Mouse (Mus musculus) stomach, postnatal 0 days (tissue): ENCODE measurements at regions not wholly inside any gene's neighbourhood (a gene's known extent, or its start where the extent isn't known, plus 50 kb on each side); places are given as distances from the start of the nearest gene placed in this dataset.

Experiments
- ATAC-seq: fragments of 200-750 bp; cut with Nextera tagmentation; 2 replicates; pipeline ENCODE4 v1.8.0; 2017; ENCODE audit not compliant: low FRiP score, low TSS enrichment
- DNase-seq: peaks from one replicate; pipeline ENCODE4 v3.0.0-alpha.2; 2016; ENCODE audit warnings: low spot score
- H3K27ac ChIP-seq: fragments of 300-500 bp; sonication (generic); replicated peaks from 2 replicates; pipeline ENCODE4 v1.5.1; 2014; ENCODE audit warnings: mild to moderate bottlenecking, control low read depth
- H3K27me3 ChIP-seq: fragments of 300-500 bp; sonication (generic); 2 replicates; pipeline ENCODE4 v1.6.1; 2014; ENCODE audit warnings: low read length; ENCODE audit not compliant: control insufficient read depth, insufficient read depth
- H3K36me3 ChIP-seq: fragments of 300-500 bp; sonication (generic); 2 replicates; pipeline ENCODE4 v1.6.1; 2014; ENCODE audit warnings: low read length, mixed read lengths; ENCODE audit not compliant: control insufficient read depth, insufficient read depth
- H3K4me1 ChIP-seq: fragments of 300-500 bp; sonication (generic); replicated peaks from 2 replicates; pipeline ENCODE4 v1.6.1; 2014; ENCODE audit warnings: antibody characterized with exemption; ENCODE audit not compliant: control insufficient read depth, insufficient read depth
- H3K4me2 ChIP-seq: fragments of 300-500 bp; sonication (generic); replicated peaks from 2 replicates; pipeline ENCODE4 v1.6.1; 2014; ENCODE audit warnings: low read depth, mild to moderate bottlenecking, control low read depth, moderate library complexity
- H3K4me3 ChIP-seq: fragments of 300-500 bp; sonication (generic); 2 replicates; pipeline ENCODE4 v1.5.1; 2014; ENCODE audit warnings: low read depth, low read length, control low read depth
- H3K9ac ChIP-seq: fragments of 300-500 bp; sonication (generic); 2 replicates; pipeline ENCODE4 v1.6.1; 2014; ENCODE audit warnings: mild to moderate bottlenecking, low read length, control low read depth, mixed read lengths
- H3K9me3 ChIP-seq: fragments of 300-500 bp; sonication (generic); 2 replicates; pipeline ENCODE4 v1.6.1; 2016; ENCODE audit warnings: low read length; ENCODE audit not compliant: control insufficient read depth
- CTCF ChIP-seq: IDR thresholded peaks from 2 replicates; pipeline ENCODE4 v1.5.1; 2016; ENCODE audit warnings: antibody characterized with exemption, low read depth, mild to moderate bottlenecking, moderate library complexity
- EP300 ChIP-seq: optimal IDR thresholded peaks from 2 replicates; pipeline ENCODE3; 2016; ENCODE audit warnings: antibody characterized with exemption
- WGBS: fragments of 180-500 bp; shearing (Covaris S2); extraction: QIAGEN DNeasy Blood & Tissue Kit; methylation state at CpG from one replicate; pipeline ENCODE4 v1.1.7; 2014; 5-methylcytosine and 5-hydroxymethylcytosine counted together

DNA sequence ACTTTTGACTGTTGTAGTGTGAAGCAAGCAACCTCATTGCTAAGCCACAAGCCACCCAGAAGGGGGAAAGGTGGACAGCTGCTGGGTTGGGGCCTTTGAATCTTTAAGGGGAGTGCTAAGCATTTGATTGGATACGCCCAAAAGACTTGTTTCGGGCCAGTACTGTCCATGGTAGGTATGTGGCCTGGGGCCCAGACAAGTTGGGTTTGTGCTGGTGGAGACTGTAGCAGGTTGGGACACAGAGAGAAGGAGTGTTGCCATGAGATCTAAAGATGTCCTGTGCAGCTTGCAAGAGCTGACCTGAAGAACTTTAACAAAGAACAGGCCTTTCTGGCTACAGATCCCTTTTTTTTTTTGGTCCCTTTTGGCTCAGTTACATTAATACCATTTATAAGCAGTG lies 176.9 kb downstream of the 1190002N15Rik start:
- H3K9me3 ChIP-seq: no peaks in the 10 kb centered on the region
- H3K36me3 ChIP-seq: no peaks in the 10 kb centered on the region
- TF ChIP-seq EP300 (no peak), CTCF (no peak)
- no peak overlapping the region for H3K9ac ChIP-seq
- no peaks in the 10 kb centered on the region for H3K27me3 ChIP-seq
- H3K4me3 ChIP-seq: no peak overlapping the region
- WGBS: 65% methylated on average over 2 of the region's 2 CpGs
- no peak overlapping the region for H3K27ac ChIP-seq
- H3K4me1 ChIP-seq: no peaks in the 10 kb centered on the region
- DNase-seq: no peak
- H3K4me2 ChIP-seq: no peak overlapping the region
- no peak for ATAC-seq

DNA sequence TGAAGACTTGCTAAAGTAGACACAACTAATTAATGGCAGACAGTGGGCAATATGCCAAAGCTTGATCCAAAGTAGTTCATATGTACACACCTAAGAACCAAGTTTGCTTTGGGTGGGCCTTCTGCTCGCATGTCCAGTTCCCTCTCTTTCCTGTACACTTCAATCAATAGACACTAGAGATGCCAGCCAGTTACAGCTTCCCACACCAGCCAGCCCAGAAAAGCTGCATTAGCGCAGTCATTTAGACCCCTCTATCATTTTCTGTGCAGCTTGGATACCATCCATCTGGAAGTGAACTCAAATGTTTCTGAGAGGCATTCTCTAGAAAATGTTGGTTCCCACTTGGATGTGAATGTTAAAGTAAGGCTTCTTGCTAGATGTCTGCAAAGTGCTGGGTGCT lies 179.7 kb downstream of the 1190002N15Rik start:
- 52% methylated on average over 2 of the region's 2 CpGs for WGBS
- TF ChIP-seq EP300: no peak

DNA sequence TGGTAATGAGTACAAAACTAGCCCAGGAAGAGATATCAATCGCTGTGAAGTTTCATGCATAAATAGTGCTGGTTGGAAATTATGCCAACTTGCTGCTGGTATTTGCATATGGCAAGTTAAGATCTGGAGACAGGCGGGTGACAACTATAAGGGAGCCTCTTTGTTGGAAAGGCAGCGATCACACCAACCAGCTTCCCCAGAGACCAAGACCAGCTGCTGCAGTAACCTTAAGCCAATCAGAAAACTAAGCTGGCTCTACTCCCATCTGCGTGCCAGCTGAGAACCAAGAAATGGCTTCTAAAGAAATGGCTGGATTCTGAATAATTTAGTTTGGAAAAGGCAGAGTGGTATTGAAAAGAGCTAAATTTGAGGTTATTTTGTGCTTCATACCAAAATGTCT lies 195.9 kb downstream of the 1190002N15Rik start:
- Histone ChIP-seq H3K4me3 (no peak overlapping the region), H3K9me3 (no peaks in the 10 kb centered on the region), H3K4me1 (no peaks in the 10 kb centered on the region), H3K4me2 (no peak overlapping the region), H3K36me3 (no peaks in the 10 kb centered on the region), H3K9ac (no peak overlapping the region), H3K27ac (no peak overlapping the region), H3K27me3 (no peaks in the 10 kb centered on the region)
- DNase-seq (no peak), ATAC-seq (no peak)
- 87% methylated on average over 4 of the region's 4 CpGs for WGBS
- TF ChIP-seq CTCF: no peak

More for the DNA sequence above, 179.7 kb downstream of the 1190002N15Rik start:
- H3K36me3 ChIP-seq: no peaks in the 10 kb centered on the region
- no peaks in the 10 kb centered on the region for H3K9me3 ChIP-seq
- DNase-seq (no peak), ATAC-seq (no peak)
- no peak overlapping the region for H3K27ac ChIP-seq
- H3K27me3 ChIP-seq: no peaks in the 10 kb centered on the region
- no peak overlapping the region for H3K4me2 ChIP-seq
- H3K4me1 ChIP-seq: no peaks in the 10 kb centered on the region
- H3K9ac ChIP-seq: no peak overlapping the region
- no peak overlapping the region for H3K4me3 ChIP-seq

DNA sequence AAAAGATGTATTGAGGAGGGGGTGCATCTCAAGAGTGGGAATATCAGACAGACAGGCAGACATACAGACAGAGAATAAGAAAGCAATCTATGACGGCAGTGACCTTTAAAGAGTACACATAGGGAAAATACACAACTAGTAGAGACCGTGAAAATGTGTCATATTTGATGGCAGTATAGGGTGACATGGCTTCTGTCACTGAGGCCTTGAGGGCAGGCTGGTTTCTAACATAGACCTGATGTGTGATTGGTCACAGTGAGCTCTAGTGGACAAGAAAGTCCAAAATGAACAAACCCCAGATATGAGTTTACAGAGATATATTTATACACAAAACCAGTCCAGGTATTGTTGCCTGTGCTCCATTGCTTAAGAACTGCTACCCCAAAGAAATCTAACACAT lies 196.3 kb downstream of the 1190002N15Rik start:
- DNase-seq (no peak), ATAC-seq (no peak)
- Histone ChIP-seq H3K4me1 (no peaks in the 10 kb centered on the region), H3K4me2 (no peak overlapping the region), H3K9me3 (no peaks in the 10 kb centered on the region), H3K27ac (no peak overlapping the region), H3K4me3 (no peak overlapping the region), H3K36me3 (no peaks in the 10 kb centered on the region), H3K9ac (no peak overlapping the region), H3K27me3 (no peaks in the 10 kb centered on the region)
- TF ChIP-seq CTCF (no peak), EP300 (no peak)
- WGBS: 87% methylated on average over 2 of the region's 2 CpGs

DNA sequence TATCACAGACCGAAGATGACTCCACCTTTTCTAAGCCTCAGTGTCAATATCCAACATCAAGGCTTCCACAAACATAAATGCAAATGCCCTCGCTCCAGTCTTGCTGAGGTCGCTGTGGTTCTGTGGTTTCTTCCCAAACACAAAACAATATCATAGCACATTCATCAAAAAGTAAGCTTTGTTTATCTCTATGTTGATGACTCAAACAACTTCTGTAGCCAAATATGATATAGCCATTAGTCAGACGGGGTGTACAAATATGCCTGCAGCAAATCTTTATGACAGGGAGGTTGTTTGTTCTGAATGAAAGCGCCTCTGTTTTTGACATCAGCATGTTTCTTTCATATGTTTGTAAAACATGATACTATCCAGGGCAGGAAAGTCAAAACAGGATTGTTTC lies 204.4 kb downstream of the 1190002N15Rik start:
- no peaks in the 10 kb centered on the region for H3K36me3 ChIP-seq
- no peak overlapping the region for H3K4me2 ChIP-seq
- H3K4me1 ChIP-seq: no peaks in the 10 kb centered on the region
- 44% methylated on average over 5 of the region's 5 CpGs for WGBS
- H3K4me3 ChIP-seq: no peak overlapping the region
- TF ChIP-seq EP300: no peak
- no peak for TF ChIP-seq CTCF
- DNase-seq (no peak), ATAC-seq (no peak)
- no peak overlapping the region for H3K27ac ChIP-seq
- H3K9me3 ChIP-seq: no peaks in the 10 kb centered on the region
- no peak overlapping the region for H3K9ac ChIP-seq
- H3K27me3 ChIP-seq: no peaks in the 10 kb centered on the region

DNA sequence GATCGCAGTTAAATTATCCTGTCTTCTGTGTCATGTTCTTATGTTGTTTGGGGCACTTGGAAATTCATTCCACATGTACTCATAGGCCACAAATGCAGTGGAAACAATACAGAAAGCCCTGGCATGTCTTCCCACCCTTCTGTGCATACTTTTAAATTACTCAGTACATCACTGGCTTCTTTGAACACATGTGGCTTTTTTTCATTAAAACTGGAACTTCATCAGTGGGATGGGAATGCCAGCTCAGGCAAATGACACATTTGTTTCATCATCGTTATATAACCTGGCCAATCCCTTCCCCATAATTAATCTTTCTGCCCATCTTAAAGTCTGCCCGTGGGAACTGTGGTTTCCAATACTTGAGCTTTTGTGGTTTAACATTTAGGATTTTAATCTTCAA lies 214.9 kb downstream of the 1190002N15Rik start:
- no peaks in the 10 kb centered on the region for H3K4me1 ChIP-seq
- no peaks in the 10 kb centered on the region for H3K36me3 ChIP-seq
- whole genome bisulfite sequencing: 84% methylated on average over 3 of the region's 3 CpGs
- no peak overlapping the region for H3K4me2 ChIP-seq
- ATAC-seq (no peak), DNase-seq (no peak)
- no peaks in the 10 kb centered on the region for H3K27me3 ChIP-seq
- no peak overlapping the region for H3K4me3 ChIP-seq
- H3K27ac ChIP-seq: no peak overlapping the region
- H3K9ac ChIP-seq: no peak overlapping the region
- TF ChIP-seq EP300 (no peak), CTCF (no peak)
- H3K9me3 ChIP-seq: no peaks in the 10 kb centered on the region
